Mouse (Mus musculus) heart, postnatal 0 days (tissue): ENCODE results near the gene Zzef1.

Source experiments
- CTCF ChIP-seq: IDR thresholded peaks from 2 replicates; pipeline ENCODE4 v1.5.1; 2016; ENCODE audit warnings: antibody characterized with exemption, control low read depth, low read depth
- EP300 ChIP-seq: IDR thresholded peaks from 2 replicates; pipeline ENCODE4 v1.6.1; 2016; ENCODE audit warnings: antibody characterized with exemption, low read depth

- no peak for TF ChIP-seq EP300
- TF ChIP-seq CTCF, result no peak
These were observed 96.6 kb downstream of the Zzef1 start for GRCm38 (mm10) chr11:72892623-72893022.
